Mouse (Mus musculus) limb, embryonic 12.5 days (tissue): ENCODE data around the gene Dlg1. TPM values are rescaled to one million over a fixed set of nuclear protein-coding genes. Genes with fewer than 3 reads are reported as not detected.

Source experiments
- ATAC-seq: fragments of 200-750 bp; cut with Nextera tagmentation; 2 replicates; pipeline ENCODE4 v1.8.0; 2017; ENCODE audit warnings: low read depth, moderate TSS enrichment; ENCODE audit not compliant: insufficient number of reproducible peaks, insufficient read depth, low FRiP score, low TSS enrichment
- H3K27ac ChIP-seq: fragments of 300-500 bp; sonication (generic); 2 replicates; pipeline ENCODE4 v1.5.1; 2016; ENCODE audit warnings: mild to moderate bottlenecking, moderate library complexity
- H3K27me3 ChIP-seq: fragments of 300-500 bp; sonication (generic); 2 replicates; pipeline ENCODE4 v1.6.1; 2016; ENCODE audit warnings: mild to moderate bottlenecking, moderate library complexity
- H3K36me3 ChIP-seq: fragments of 300-500 bp; sonication (generic); 2 replicates; pipeline ENCODE4 v1.6.1; 2016; ENCODE audit warnings: mild to moderate bottlenecking, moderate library complexity
- H3K4me1 ChIP-seq: fragments of 300-500 bp; sonication (generic); replicated peaks from 2 replicates; pipeline ENCODE4 v1.6.1; 2016
- H3K4me2 ChIP-seq: fragments of 300-500 bp; sonication (generic); 2 replicates; pipeline ENCODE4 v1.6.1; 2016; ENCODE audit warnings: mild to moderate bottlenecking, moderate library complexity
- H3K4me3 ChIP-seq: fragments of 300-500 bp; sonication (generic); replicated peaks from 2 replicates; pipeline ENCODE4 v1.5.1; 2016; ENCODE audit warnings: mild to moderate bottlenecking
- H3K9ac ChIP-seq: fragments of 300-500 bp; sonication (generic); replicated peaks from 2 replicates; pipeline ENCODE4 v1.6.1; 2016; ENCODE audit warnings: mild to moderate bottlenecking, moderate library complexity
- H3K9me3 ChIP-seq: fragments of 300-500 bp; sonication (generic); 2 replicates; pipeline ENCODE4 v1.6.1; 2016; ENCODE audit warnings: mild to moderate bottlenecking, moderate library complexity
- WGBS: fragments of 180-500 bp; shearing (Covaris S2); methylation state at CpG from one replicate; pipeline ENCODE4 v1.1.7; 2016; 5-methylcytosine and 5-hydroxymethylcytosine counted together
- polyA plus RNA-seq: library from polyadenylated mRNA; unstranded; fragments of >200 nt; fragmentation: Nextera tagmentation; extraction: Ambion mirVana; gene quantifications from 2 replicates; pipeline ENCODE4 v1.2.1, GENCODE M21; 2016

The Dlg1 gene
- polyA plus RNA-seq, 1 experiment from 2014 or later, result 42.9 TPM

GRCm38 (mm10) chr16:31846763-31847162, 183.5 kb downstream of the Dlg1 start:
- H3K36me3 ChIP-seq, result peaks cover 21% of the 10 kb centered on the region
- H3K4me1 ChIP-seq, result no peaks in the 10 kb centered on the region
- WGBS, result 85% methylated on average over 10 of the region's 10 CpGs
- H3K4me3 ChIP-seq, result no peak overlapping the region
- H3K9ac ChIP-seq, result no peak overlapping the region
- H3K27me3 ChIP-seq, result no peaks in the 10 kb centered on the region
- no peak overlapping the region for H3K27ac ChIP-seq
- no peak overlapping the region for H3K4me2 ChIP-seq
- H3K9me3 ChIP-seq, result no peaks in the 10 kb centered on the region
- ATAC-seq, result no peak

GRCm38 (mm10) chr16:31863920-31864319, 200.7 kb downstream of the Dlg1 start:
- H3K27me3 ChIP-seq, result no peaks in the 10 kb centered on the region
- no peaks in the 10 kb centered on the region for H3K4me1 ChIP-seq
- peaks cover 8% of the 10 kb centered on the region for H3K9me3 ChIP-seq
- H3K4me2 ChIP-seq, result no peak overlapping the region
- 92% methylated on average over 5 of the region's 5 CpGs for WGBS
- no peak overlapping the region for H3K9ac ChIP-seq
- H3K27ac ChIP-seq, result no peak overlapping the region
- H3K4me3 ChIP-seq, result no peak overlapping the region
- no peak for ATAC-seq
- peaks cover 86% of the 10 kb centered on the region for H3K36me3 ChIP-seq

DNA sequence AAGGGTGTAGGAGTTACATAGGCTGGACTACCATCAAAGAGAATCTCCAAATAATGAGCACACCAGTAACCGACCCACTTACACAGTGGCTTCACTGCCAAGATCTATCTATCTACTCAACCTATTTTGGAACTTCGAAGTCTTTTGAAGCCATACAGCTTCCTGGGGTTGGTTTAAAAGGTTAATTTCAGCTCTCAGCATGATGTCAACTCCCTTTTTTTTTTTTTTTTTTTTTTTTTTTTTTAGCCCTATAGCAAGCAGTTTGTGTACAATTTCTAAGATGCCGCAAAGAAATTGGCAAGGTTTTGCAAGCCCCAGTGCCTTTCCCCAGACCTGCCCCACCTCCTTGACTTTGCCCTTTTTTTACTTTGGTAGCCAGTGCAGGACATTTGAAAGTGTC, 202.0 kb downstream of the Dlg1 start:
- H3K27me3 ChIP-seq, result no peaks in the 10 kb centered on the region
- WGBS, result 83% methylated on average over 3 of the region's 3 CpGs
- no peaks in the 10 kb centered on the region for H3K4me1 ChIP-seq
- H3K4me3 ChIP-seq, result no peak overlapping the region
- H3K36me3 ChIP-seq, result peaks cover 84% of the 10 kb centered on the region
- H3K9ac ChIP-seq, result no peak overlapping the region
- H3K4me2 ChIP-seq, result no peak overlapping the region
- no peak for ATAC-seq
- no peak overlapping the region for H3K27ac ChIP-seq
- H3K9me3 ChIP-seq, result peaks cover 8% of the 10 kb centered on the region

DNA sequence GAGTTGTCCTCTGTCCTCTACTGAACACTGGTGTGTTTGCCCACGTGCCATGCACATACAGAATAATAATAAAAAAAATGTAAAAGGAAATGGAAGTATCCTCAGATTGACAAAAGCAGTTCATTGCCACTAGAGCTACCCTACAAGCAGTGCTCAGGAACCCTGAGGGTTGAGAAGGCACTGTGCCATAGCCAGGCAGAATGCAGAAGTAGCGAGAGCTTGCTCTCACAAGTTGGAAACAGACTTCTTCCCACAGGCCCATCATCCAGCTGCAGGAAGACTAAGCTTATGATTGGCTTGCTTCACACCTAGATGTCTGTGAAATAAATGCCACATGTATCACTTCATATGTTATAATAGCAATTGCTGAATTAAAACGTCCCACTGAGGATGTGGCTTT, 203.7 kb downstream of the Dlg1 start:
- H3K4me1 ChIP-seq, result no peaks in the 10 kb centered on the region
- no peak for ATAC-seq
- H3K27me3 ChIP-seq, result no peaks in the 10 kb centered on the region
- peaks cover 84% of the 10 kb centered on the region for H3K36me3 ChIP-seq
- no peak overlapping the region for H3K27ac ChIP-seq
- H3K9me3 ChIP-seq, result no peaks in the 10 kb centered on the region
- H3K4me2 ChIP-seq, result no peak overlapping the region
- H3K9ac ChIP-seq, result no peak overlapping the region
- H3K4me3 ChIP-seq, result no peak overlapping the region
- WGBS, result 88% methylated on average over 3 of the region's 3 CpGs

DNA sequence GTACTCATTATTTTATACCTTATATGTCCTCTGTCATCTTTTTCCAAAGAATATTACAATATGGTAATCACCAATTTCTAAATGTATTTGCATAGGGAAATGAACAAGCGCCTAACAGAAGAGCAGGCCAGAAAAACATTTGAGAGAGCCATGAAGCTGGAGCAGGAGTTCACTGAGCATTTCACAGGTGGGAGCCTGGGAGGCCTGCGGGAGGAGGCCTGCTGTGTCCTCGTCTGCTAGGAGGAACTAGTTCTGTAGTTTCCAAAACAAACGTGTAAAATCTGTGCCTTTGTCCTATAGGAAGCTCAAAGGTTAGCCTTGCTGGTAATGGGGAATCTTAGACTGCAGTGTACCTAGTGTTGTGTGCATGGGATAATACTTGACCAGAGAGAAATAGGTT, 204.5 kb downstream of the Dlg1 start:
- ATAC-seq, result no peak
- peaks cover 79% of the 10 kb centered on the region for H3K36me3 ChIP-seq

DNA sequence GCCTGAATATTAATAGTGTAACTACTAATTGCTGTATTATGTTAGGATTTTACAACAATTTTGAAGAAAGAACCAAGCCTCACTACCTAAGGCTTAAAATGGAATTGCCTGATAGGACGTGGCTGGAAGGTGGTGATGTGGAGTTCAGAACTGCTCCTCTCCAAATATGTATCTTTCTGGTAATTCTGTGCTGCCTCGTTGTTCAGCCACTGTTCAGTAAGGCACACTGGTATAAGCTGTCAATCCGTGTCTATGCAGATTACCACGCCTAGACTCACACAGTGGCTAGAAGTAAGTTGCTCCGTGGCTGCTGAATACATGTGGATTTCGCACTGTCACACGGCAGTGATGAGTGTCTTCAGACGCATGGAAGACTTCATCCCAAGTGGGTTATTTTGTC, 210.5 kb downstream of the Dlg1 start:
- no peak for ATAC-seq
- peaks cover under 1% of the 10 kb centered on the region for H3K4me1 ChIP-seq
- H3K9ac ChIP-seq, result no peak overlapping the region
- 96% methylated on average over 8 of the region's 8 CpGs for WGBS
- no peaks in the 10 kb centered on the region for H3K9me3 ChIP-seq
- no peak overlapping the region for H3K4me3 ChIP-seq
- peaks cover 48% of the 10 kb centered on the region for H3K36me3 ChIP-seq
- H3K27me3 ChIP-seq, result no peaks in the 10 kb centered on the region
- no peak overlapping the region for H3K27ac ChIP-seq
- H3K4me2 ChIP-seq, result no peak overlapping the region

More for the DNA sequence above, 204.5 kb downstream of the Dlg1 start:
- no peaks in the 10 kb centered on the region for H3K9me3 ChIP-seq
- H3K4me1 ChIP-seq, result no peaks in the 10 kb centered on the region
- 84% methylated on average over 4 of the region's 4 CpGs for WGBS
- H3K9ac ChIP-seq, result no peak overlapping the region
- H3K4me2 ChIP-seq, result no peak overlapping the region
- no peaks in the 10 kb centered on the region for H3K27me3 ChIP-seq
- no peak overlapping the region for H3K27ac ChIP-seq
- no peak overlapping the region for H3K4me3 ChIP-seq

DNA sequence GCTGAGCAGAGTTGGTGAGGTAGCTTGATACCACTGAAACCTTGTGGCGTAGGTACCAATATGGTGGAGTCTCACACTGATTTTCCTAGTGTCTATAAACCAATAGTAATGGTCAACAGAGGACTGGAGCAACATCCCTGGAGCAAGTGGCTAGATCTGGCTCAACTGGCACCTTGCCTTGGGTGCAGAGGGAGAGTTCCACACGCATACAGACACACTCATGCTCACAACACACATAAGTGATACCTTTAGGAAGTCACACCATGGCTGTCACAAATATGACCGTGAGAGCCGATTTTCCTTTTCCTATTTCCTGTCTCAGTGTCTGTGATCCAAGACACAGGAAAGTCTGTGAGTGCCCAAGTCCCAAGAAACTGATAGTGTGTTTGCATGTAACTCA, 212.1 kb downstream of the Dlg1 start:
- no peak for ATAC-seq
- Histone ChIP-seq H3K36me3 (peaks cover 37% of the 10 kb centered on the region), H3K4me2 (no peak overlapping the region), H3K27me3 (0 out of 2 replicates have a peak, but pooled peaks cover 5% of the 10 kb centered on the region), H3K9me3 (no peaks in the 10 kb centered on the region), H3K9ac (no peak overlapping the region), H3K4me1 (peaks cover 7% of the 10 kb centered on the region), H3K27ac (no peak overlapping the region), H3K4me3 (no peak overlapping the region)
- 89% methylated on average over 4 of the region's 4 CpGs for WGBS

DNA sequence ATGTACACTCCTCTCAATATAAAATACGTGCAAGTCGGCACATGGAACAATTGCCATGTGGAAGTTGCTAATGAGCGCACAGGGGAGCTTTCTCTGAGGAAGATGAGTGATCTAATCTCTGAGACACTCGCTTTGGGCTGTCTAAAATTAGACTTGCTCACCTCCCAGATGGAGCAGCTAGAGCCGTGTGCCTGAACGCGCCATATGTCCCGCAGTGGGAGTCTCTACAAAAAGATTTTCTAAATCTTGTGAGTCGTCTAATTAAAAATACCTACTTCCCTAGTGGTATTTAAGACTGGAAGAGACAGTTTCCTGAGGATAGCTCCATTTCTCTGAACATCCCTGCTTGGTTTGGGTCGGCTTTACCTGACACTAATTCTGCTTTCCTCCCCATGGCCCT, 213.1 kb downstream of the Dlg1 start:
- H3K36me3 ChIP-seq, result peaks cover 29% of the 10 kb centered on the region
- no peak overlapping the region for H3K27ac ChIP-seq
- ATAC-seq, result no peak
- H3K27me3 ChIP-seq, result 0 out of 2 replicates have a peak, but pooled peaks cover 5% of the 10 kb centered on the region
- WGBS, result 80% methylated on average over 10 of the region's 10 CpGs
- H3K4me3 ChIP-seq, result no peak overlapping the region
- peaks cover 7% of the 10 kb centered on the region for H3K4me1 ChIP-seq
- H3K4me2 ChIP-seq, result no peak overlapping the region
- no peak overlapping the region for H3K9ac ChIP-seq
- H3K9me3 ChIP-seq, result no peaks in the 10 kb centered on the region

DNA sequence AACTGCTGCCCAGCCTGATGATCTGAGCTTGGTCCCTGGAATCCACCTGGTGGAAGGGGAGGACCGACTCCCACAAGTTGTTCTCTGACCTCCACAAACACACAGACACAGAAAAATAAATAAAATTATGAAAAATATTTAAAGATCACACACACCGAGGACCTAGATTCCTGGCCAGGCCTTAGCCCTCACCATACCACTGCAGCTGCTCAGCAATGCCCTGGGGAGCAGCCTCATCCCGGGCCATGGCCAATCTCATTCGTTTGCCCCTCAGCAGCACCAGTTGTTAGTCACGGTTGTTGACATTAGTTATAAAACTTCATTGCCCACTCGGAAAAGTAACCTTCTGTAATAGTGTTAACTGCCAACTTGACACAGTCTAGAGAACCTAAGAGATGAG, 214.8 kb downstream of the Dlg1 start:
- WGBS, result 62% methylated on average over 6 of the region's 6 CpGs
- ATAC-seq, result no peak
- Histone ChIP-seq H3K4me2 (no peak overlapping the region), H3K27me3 (0 out of 2 replicates have a peak, but pooled peaks cover 5% of the 10 kb centered on the region), H3K36me3 (peaks cover 18% of the 10 kb centered on the region), H3K9ac (no peak overlapping the region), H3K27ac (no peak overlapping the region), H3K9me3 (no peaks in the 10 kb centered on the region), H3K4me3 (no peak overlapping the region), H3K4me1 (peaks cover 7% of the 10 kb centered on the region)

GRCm38 (mm10) chr16:31878573-31879257, 215.5 kb downstream of the Dlg1 start, which contains the start of gene Meltf:
Meltf (plus strand) TSS chr16:31878810.
- H3K36me3 ChIP-seq, result peaks cover 12% of the 10 kb centered on the region
- no peaks in the 10 kb centered on the region for H3K9me3 ChIP-seq
- peak within 1 kb of the TSS; percentile 38; the same call in 1 of the 2 replicates for H3K9ac ChIP-seq
- H3K27me3 ChIP-seq, result peaks cover 9% of the 10 kb centered on the region
- H3K27ac ChIP-seq, result no peak within 1 kb of the TSS
- peaks cover 10% of the 10 kb centered on the region for H3K4me1 ChIP-seq
- peak within 1 kb of the TSS; percentile 48 for H3K4me2 ChIP-seq
- peak; percentile 72 for ATAC-seq
- WGBS, result 30% methylated on average over 21 of the region's 21 CpGs
- H3K4me3 ChIP-seq, result peak within 1 kb of the TSS; percentile 17; the same call in 1 of the 2 replicates

DNA sequence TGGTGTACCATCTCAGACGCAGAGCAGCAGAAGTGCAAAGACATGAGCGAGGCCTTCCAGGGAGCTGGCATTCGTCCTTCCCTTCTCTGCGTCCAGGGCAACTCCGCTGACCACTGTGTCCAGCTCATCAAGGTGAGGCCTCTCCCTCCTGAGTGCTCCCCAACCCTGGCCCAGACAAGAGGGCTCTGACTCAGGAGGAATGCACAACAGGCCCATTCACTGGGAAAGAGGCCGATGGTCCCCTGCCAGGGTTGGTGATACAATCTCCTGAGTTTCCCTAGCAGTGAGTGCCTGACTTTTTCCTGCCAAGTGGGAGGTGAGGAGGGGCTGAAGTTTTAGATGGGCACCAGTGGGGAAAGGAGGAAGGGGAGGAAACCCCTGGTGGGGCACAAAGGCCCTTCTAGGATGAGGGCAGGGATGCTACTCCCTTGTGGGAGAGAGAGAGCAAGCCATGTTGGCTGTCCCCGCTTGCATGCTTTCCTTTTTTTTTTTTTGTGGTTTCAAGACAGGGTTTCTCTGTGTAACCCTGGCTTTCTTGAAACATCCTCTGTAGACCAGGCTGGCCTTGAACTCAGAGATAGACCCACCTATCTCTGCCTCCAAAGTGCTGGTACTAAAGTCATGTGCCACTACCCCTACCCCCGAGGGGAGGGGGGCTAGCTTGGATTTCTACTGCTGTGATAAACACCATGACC, 217.1 kb downstream of the Dlg1 start:
- ATAC-seq, result no peak
- Histone ChIP-seq H3K4me1 (peaks cover 23% of the 10 kb centered on the region), H3K36me3 (no peaks in the 10 kb centered on the region), H3K9ac (no peak overlapping the region), H3K9me3 (no peaks in the 10 kb centered on the region), H3K27me3 (peaks cover 9% of the 10 kb centered on the region), H3K4me2 (no peak overlapping the region), H3K27ac (no peak overlapping the region), H3K4me3 (no peak overlapping the region)
- 82% methylated on average over 8 of the region's 8 CpGs for WGBS
